Mouse (Mus musculus) hindbrain, embryonic 13.5 days (tissue): ENCODE data around the gene Xlr4c. TPM values are rescaled to one million over a fixed set of nuclear protein-coding genes. Genes with fewer than 3 reads are reported as not detected.
"Not testable (repeated sequence)": the region's sequence is repeated elsewhere in the genome, so short reads cannot be mapped to it uniquely, and the experiment has no call there.

Experiments used
- ATAC-seq: fragments of 200-750 bp; cut with Nextera tagmentation; 2 replicates; pipeline ENCODE4 v1.8.0; 2017; ENCODE audit warnings: moderate TSS enrichment; ENCODE audit not compliant: low FRiP score
- H3K27ac ChIP-seq: fragments of 300-500 bp; sonication (generic); 2 replicates; pipeline ENCODE4 v1.5.1; 2015; ENCODE audit warnings: inconsistent platforms, mild to moderate bottlenecking, moderate library complexity
- H3K27me3 ChIP-seq: fragments of 300-500 bp; sonication (generic); 2 replicates; pipeline ENCODE4 v1.6.1; 2015; ENCODE audit warnings: mild to moderate bottlenecking, inconsistent platforms
- H3K36me3 ChIP-seq: fragments of 300-500 bp; sonication (generic); 2 replicates; pipeline ENCODE4 v1.6.1; 2015; ENCODE audit warnings: mild to moderate bottlenecking, inconsistent platforms
- H3K4me1 ChIP-seq: fragments of 300-500 bp; sonication (generic); replicated peaks from 2 replicates; pipeline ENCODE4 v1.6.1; 2015; ENCODE audit warnings: inconsistent platforms
- H3K4me2 ChIP-seq: fragments of 300-500 bp; sonication (generic); 2 replicates; pipeline ENCODE4 v1.6.1; 2015; ENCODE audit warnings: inconsistent platforms, mild to moderate bottlenecking, moderate library complexity
- H3K4me3 ChIP-seq: fragments of 300-500 bp; sonication (generic); 2 replicates; pipeline ENCODE4 v1.5.1; 2015; ENCODE audit warnings: mild to moderate bottlenecking, inconsistent platforms
- H3K9ac ChIP-seq: fragments of 300-500 bp; sonication (generic); 2 replicates; pipeline ENCODE4 v1.6.1; 2015; ENCODE audit warnings: mild to moderate bottlenecking, inconsistent platforms
- H3K9me3 ChIP-seq: fragments of 300-500 bp; sonication (generic); 2 replicates; pipeline ENCODE4 v1.6.1; 2016; ENCODE audit warnings: inconsistent platforms
- WGBS: fragments of 180-500 bp; shearing (Covaris S2); methylation state at CpG from one replicate; pipeline ENCODE4 v1.1.7; 2015; 5-methylcytosine and 5-hydroxymethylcytosine counted together
- polyA plus RNA-seq: library from polyadenylated mRNA; unstranded; fragments of >200 nt; fragmentation: Nextera tagmentation; extraction: Ambion mirVana; gene quantifications from 2 replicates; pipeline ENCODE4 v1.2.1, GENCODE M21; 2015

The Xlr4c gene
- polyA plus RNA-seq: 0.30 and 0.79 TPM in 2 replicates

DNA sequence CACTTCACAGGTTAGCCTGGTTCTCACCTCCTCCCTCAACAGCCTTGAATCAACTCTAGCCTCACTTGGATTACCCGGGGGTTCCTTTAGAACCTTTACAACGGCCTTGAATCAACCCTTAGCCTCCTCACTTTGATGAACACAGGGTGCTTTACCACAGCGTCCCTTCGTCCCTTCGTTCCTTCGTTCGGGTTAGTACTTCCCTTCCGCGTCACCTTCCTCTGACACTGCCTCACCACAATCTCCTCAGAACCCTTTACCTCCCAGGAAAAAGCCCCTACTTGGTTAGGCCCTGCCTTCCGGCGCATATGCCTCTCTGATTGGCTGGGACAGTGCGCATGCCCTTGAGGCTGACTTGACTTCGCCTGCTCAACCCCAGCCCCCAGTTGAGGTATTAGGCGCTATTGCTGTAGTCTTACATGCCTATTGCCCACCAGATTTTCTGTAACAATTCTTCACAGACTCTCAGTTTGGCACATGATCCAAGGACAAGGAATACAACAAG is at the start of gene Xlr4c:
Xlr4c (minus strand) TSS at position 310 of the 505 bp plus-strand sequence.
- not testable (repeated sequence) for H3K4me3 ChIP-seq, H3K9ac ChIP-seq, H3K4me1 ChIP-seq, H3K9me3 ChIP-seq, H3K27me3 ChIP-seq, H3K27ac ChIP-seq, H3K4me2 ChIP-seq, ATAC-seq, H3K36me3 ChIP-seq
- WGBS: 90% methylated on average over 14 of the region's 14 CpGs

DNA sequence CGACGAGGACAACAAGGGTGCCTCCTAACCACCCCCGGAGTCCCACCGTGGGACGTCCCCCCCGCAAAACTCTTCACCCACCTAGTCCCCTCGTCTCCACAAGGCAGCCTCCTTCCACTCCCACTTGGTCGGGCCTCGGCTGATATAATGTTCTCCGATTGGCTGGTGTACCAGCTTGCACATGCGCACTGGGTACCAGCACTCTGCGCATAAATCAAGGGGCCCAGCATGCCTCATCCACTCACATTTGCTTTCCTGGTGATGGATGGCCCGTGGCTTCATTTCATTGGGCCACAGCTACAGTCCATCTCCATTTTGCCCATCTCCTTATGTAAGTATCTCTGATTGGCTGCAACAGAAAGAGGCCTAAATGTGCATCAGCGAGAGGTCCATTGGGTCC is 22.3 kb upstream of the Xlr4c start, which contains the start of gene Xlr3c:
Xlr3c (minus strand) TSS at position 121 of the 400 bp plus-strand sequence.
- H3K4me3 ChIP-seq, ATAC-seq, H3K4me1 ChIP-seq, H3K9me3 ChIP-seq, H3K4me2 ChIP-seq, H3K27ac ChIP-seq, H3K36me3 ChIP-seq, H3K9ac ChIP-seq, H3K27me3 ChIP-seq: not testable (repeated sequence)
- WGBS: 89% methylated on average over 14 of the region's 14 CpGs

DNA sequence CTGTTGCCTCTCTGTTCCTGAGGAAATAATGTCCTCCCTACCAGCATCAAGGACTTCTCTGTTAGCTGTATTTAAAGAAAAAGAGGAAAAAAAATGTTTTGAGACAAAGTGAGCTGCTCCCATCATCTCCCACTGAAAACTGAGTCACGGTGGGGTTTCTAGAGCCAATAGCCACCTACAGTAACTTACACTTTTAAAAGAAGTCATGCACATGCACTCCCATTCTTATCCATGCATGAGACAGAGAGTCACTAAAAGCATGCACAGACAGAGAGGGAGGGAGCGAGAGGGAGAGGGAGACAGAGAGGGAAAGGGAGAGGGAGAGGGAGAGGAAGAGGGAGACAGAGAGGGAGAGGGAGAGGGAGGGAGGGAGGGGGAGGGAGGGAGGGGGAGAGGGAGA is 19.5 kb upstream of the Xlr4c start:
- H3K27me3 ChIP-seq, H3K36me3 ChIP-seq, H3K4me3 ChIP-seq, H3K27ac ChIP-seq, H3K4me2 ChIP-seq, H3K9me3 ChIP-seq, ATAC-seq, H3K4me1 ChIP-seq, H3K9ac ChIP-seq: not testable (repeated sequence)
- WGBS: 92% methylated on average over 1 of the region's 2 CpGs

DNA sequence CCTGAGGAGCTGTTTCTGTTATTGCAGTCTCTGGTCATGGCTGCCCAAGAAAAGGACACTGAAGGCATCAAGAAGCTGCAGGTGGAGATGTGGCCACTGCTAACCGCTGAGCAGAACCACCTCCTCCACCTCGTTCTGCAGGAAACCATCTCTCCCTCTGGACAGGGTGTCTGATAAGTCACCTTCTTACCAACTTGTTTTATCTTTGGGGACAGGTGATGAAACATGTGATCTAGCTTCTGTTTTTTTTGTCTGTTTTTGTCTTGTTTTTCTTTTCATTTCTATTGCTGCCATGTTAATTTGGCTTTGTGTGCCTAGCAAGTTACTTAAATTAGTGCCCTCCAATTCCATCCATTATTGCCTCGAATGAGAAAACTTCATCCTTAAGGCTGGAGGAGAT is 13.6 kb downstream of the Xlr4c start:
- Histone ChIP-seq H3K36me3 (no peaks in the 10 kb centered on the region), H3K4me3 (peak overlapping the region; percentile 61), H3K27me3 (no peaks in the 10 kb centered on the region), H3K4me2 (peak overlapping the region; percentile 64), H3K9ac (peak overlapping the region; percentile 85), H3K27ac (peak overlapping the region; percentile 95), H3K9me3 (no peaks in the 10 kb centered on the region), H3K4me1 (peaks cover 10% of the 10 kb centered on the region)
- WGBS: 45% methylated on average over 3 of the region's 3 CpGs
- no peak for ATAC-seq

DNA sequence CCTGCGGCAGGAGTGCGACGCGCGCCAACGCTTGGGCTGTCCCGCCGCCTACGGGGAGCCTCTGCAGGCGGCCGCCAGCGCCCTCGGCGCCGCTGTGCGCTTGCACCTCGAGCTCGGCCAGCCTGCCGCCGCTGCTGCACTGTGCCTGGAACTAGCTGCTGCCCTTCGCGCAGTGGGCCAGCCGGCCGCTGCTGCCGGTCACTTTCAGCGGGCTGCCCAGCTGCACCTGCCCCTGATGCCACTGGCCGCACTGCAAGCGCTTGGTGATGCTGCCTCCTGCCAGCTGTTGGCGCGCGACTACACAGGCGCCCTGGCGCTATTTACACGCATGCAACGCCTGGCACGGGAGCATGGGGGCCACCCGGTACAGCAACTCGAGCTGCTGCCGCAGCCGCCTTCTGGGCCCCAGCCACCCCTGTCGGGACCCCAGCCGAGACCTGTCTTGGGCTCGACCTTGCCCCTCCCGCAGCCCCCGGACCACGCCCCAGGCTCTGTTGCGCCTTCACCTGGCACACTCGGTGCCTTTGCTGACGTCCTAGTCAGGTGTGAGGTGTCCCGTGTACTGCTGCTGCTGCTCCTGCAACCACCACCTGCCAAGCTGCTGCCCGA is 14.2 kb downstream of the Xlr4c start:
- 19% methylated on average over 41 of the region's 51 CpGs for WGBS
- H3K4me2 ChIP-seq: peak overlapping the region; percentile 64

DNA sequence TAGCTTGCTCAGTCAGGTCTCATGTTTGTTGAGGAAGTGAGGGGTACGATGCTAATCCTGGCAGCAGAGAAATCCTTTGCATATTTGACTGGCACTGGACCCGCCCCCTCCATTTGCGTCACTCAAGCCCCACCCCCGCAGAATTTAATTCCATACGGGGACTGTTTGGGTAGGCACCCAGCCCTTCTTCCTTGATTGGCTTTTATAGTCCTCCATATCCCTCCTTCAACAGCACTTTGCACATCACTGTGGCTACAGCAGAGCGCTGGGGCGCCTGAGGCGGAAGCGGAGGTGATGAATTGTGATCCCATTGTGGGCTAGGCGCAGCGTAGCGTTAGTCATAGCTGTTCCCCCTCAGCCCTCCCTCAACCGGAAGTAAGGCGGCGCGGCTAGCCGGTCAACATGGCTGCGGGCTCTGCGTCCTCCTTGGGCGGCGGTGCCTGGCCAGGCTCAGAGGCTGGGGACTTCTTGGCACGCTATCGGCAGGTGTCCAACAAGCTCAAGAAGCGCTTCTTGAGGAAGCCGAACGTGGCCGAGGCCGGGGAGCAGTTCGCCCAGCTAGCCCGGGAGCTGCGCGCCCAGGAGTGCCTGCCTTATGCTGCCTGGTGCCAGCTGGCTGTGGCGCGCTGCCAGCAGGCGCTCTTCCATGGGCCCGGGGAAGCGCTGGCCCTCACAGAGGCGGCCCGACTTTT is 14.9 kb downstream of the Xlr4c start, which contains the start of gene F8a:
F8a (plus strand) TSS at position 378 of the 692 bp plus-strand sequence.
- Histone ChIP-seq H3K27me3 (no peaks in the 10 kb centered on the region), H3K9ac (peak within 1 kb of the TSS; percentile 85), H3K36me3 (no peaks in the 10 kb centered on the region), H3K27ac (peak within 1 kb of the TSS; percentile 95), H3K4me2 (peak within 1 kb of the TSS; percentile 64), H3K9me3 (no peaks in the 10 kb centered on the region), H3K4me3 (peak within 1 kb of the TSS; percentile 61), H3K4me1 (peaks cover 10% of the 10 kb centered on the region)
- WGBS: 22% methylated on average over 33 of the region's 39 CpGs
- ATAC-seq: peak; percentile 98

More for the DNA sequence above, 14.2 kb downstream of the Xlr4c start:
- Histone ChIP-seq H3K9ac (peak overlapping the region; percentile 85), H3K4me3 (peak overlapping the region; percentile 61), H3K27me3 (no peaks in the 10 kb centered on the region), H3K36me3 (no peaks in the 10 kb centered on the region), H3K9me3 (no peaks in the 10 kb centered on the region), H3K4me1 (peaks cover 10% of the 10 kb centered on the region), H3K27ac (peak overlapping the region; percentile 95)
- peak; percentile 67 for ATAC-seq

DNA sequence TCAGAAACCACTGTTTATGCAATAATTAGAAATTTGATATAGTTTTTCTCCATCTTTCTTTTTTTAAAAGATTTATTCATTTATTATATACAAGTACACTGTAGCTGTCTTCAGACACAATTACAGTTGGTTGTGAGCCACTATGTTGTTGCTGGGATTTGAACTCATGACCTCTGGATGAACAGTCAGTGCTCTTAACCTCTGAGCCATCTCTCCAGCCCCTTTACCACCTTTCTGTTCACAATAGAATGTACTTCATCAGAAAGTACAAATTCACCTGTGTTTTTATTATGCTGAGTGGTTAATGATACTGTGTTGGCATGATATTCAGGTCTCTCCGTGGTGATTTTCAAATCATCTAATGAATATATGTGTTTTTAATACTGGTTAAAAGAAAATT is 17.6 kb downstream of the Xlr4c start:
- H3K9me3 ChIP-seq: no peaks in the 10 kb centered on the region
- no peaks in the 10 kb centered on the region for H3K27me3 ChIP-seq
- no peak for ATAC-seq
- no peak overlapping the region for H3K27ac ChIP-seq
- WGBS: 59% methylated on average over 1 of the region's 1 CpGs
- H3K9ac ChIP-seq: no peak overlapping the region
- H3K36me3 ChIP-seq: no peaks in the 10 kb centered on the region
- peaks cover 4% of the 10 kb centered on the region for H3K4me1 ChIP-seq
- H3K4me2 ChIP-seq: no peak overlapping the region
- H3K4me3 ChIP-seq: no peak overlapping the region

DNA sequence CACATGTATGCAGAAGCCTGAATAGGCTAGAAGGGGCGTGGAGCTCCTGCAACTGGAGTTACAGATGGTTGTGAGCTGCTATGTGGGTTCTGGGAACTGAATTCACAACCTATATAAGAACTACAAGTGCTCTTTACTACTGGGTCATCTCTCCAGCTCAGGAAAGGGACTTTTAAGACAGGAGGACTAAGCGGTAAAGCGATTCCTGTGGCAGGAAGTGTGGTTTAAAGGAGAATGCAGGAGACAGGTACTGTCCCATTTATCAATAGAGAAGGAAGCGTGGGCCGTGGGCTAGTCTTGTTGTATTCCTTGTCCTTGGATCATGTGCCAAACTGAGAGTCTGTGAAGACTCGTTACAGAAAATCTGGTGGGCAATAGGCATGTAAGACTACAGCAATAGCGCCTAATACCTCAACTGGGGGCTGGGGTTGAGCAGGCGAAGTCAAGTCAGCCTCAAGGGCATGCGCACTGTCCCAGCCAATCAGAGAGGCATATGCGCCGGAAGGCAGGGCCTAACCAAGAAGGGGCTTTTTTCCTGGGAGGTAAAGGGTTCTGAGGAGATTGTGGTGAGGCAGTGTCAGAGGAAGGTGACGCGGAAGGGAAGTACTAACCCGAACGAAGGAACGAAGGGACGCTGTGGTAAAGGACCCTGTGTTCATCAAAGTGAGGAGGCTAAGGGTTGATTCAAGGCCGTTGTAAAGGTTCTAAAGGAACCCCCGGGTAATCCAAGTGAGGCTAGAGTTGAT is 28.9 kb downstream of the Xlr4c start, which contains the start of gene Xlr4b:
Xlr4b (plus strand) TSS at position 515 of the 746 bp plus-strand sequence.
- H3K27ac ChIP-seq, H3K27me3 ChIP-seq, H3K9me3 ChIP-seq, H3K36me3 ChIP-seq, H3K9ac ChIP-seq, H3K4me3 ChIP-seq, H3K4me2 ChIP-seq, H3K4me1 ChIP-seq, ATAC-seq: not testable (repeated sequence)
- WGBS: 80% methylated on average over 12 of the region's 19 CpGs

DNA sequence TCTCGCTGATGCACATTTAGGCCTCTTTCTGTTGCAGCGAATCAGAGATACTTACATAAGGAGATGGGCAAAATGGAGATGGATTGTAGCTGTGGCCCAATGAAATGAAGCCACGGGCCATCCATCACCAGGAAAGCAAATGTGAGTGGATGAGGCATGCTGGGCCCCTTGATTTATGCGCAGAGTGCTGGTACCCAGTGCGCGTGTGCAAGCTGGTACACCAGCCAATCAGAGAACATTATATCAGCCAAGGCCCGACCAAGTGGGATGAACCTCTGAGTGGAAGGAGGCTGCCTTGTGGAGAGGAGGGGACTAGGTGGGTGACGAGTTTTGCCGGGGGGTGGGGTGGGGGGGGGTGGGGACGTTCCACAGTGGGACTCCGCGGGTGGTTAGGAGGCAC is 51.0 kb downstream of the Xlr4c start, which contains the start of gene Xlr3b:
Xlr3b (plus strand) TSS at position 274 of the 400 bp plus-strand sequence.
- not testable (repeated sequence) for H3K4me3 ChIP-seq, H3K9me3 ChIP-seq, H3K27ac ChIP-seq, H3K9ac ChIP-seq, H3K36me3 ChIP-seq, H3K4me1 ChIP-seq, H3K4me2 ChIP-seq, H3K27me3 ChIP-seq
- WGBS: 80% methylated on average over 12 of the region's 12 CpGs
- ATAC-seq: peak; percentile 69

Other genes starting within 250 kb of the Xlr4c start
- gene Pnma5, start 206.0 kb downstream of the Xlr4c start, polyA plus RNA-seq: not detected in 2 replicates
- 2.3 and 3.0 TPM in 2 replicates for gene Pnma3, start 178.3 kb downstream of the Xlr4c start, polyA plus RNA-seq
- 0.29 and 0.62 TPM in 2 replicates for gene Xlr4a, start 160.7 kb downstream of the Xlr4c start, polyA plus RNA-seq
- 3.5 and 5.1 TPM in 2 replicates for gene Xlr3a, start 146.0 kb downstream of the Xlr4c start, polyA plus RNA-seq
- 0.28 and 0.51 TPM in 2 replicates for gene Gm14685, start 126.1 kb downstream of the Xlr4c start, polyA plus RNA-seq
- not detected in 2 replicates for gene Xlr5b, start 94.3 kb downstream of the Xlr4c start, polyA plus RNA-seq
- 0.21 and 0.44 TPM in 2 replicates for gene DXBay18, start 93.7 kb downstream of the Xlr4c start, polyA plus RNA-seq
- not detected in 2 replicates for gene Spin2d, start 66.1 kb downstream of the Xlr4c start, polyA plus RNA-seq
- 18.9 and 23.1 TPM in 2 replicates for gene Xlr3b, start 50.9 kb downstream of the Xlr4c start, polyA plus RNA-seq
- 0.44 and 1.1 TPM in 2 replicates for gene Xlr4b, start 28.8 kb downstream of the Xlr4c start, polyA plus RNA-seq
- 33.2 and 35.2 TPM in 2 replicates for gene F8a, start 14.8 kb downstream of the Xlr4c start, polyA plus RNA-seq
- gene Xlr3c, start 22.3 kb upstream of the Xlr4c start, polyA plus RNA-seq: 0.32 and 0.96 TPM in 2 replicates
- not detected in 2 replicates for gene Xlr5a, start 49.8 kb upstream of the Xlr4c start, polyA plus RNA-seq
- gene Xlr5c, start 49.8 kb upstream of the Xlr4c start, polyA plus RNA-seq: not detected in 2 replicates
- gene Gm45015, start 93.7 kb upstream of the Xlr4c start, polyA plus RNA-seq: not detected in 2 replicates
- 10.6 and 10.9 TPM in 2 replicates for gene Zfp275, start 99.5 kb upstream of the Xlr4c start, polyA plus RNA-seq
- gene Gm18336, start 155.6 kb upstream of the Xlr4c start, polyA plus RNA-seq: not detected in 2 replicates
- gene Zfp92, start 168.0 kb upstream of the Xlr4c start, polyA plus RNA-seq: 0.51 and 0.67 TPM in 2 replicates
- gene Trex2, start 192.2 kb upstream of the Xlr4c start, polyA plus RNA-seq: not detected in 2 replicates
- gene Haus7, start 215.9 kb upstream of the Xlr4c start, polyA plus RNA-seq: 73.0 and 73.5 TPM in 2 replicates
- gene Bgn, start 240.5 kb upstream of the Xlr4c start, polyA plus RNA-seq: 21.6 and 28.6 TPM in 2 replicates